Mouse (Mus musculus): ENCODE data around the gene Ugt1a7c.
"Not testable (repeated sequence)": the region's sequence is repeated elsewhere in the genome, so short reads cannot be mapped to it uniquely, and the experiment has no call there.

Ugt1a7c gene

DNA sequence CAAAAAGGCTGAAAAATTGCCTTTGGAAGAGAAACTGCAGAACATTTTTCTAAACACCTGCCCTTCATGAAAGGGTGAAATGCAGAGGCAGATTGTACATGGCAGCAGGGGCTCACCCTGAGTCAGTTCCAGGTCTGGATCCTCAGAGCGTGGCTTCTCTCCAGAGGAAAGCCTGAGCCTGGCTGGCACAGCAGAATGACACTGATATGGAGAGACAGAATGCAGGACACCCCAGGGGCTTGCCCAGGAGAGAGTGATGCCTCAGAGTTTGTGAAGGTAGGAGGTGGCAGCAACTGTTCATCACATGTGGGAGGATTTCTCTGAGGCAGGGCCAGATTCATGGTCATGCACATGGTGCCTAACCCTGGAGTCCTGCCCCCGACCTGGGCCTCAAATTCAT, 105.1 kb downstream of the Ugt1a7c start:
- DNase-seq = peak; percentile 47 to 49

- DNase-seq = no peak
Measured at GRCm38 (mm10) chr1:88200456-88200855, 105.6 kb downstream of the Ugt1a7c start, which contains the start of gene Ugt1a2. Ugt1a2 (plus strand) TSS chr1:88200601.

DNA sequence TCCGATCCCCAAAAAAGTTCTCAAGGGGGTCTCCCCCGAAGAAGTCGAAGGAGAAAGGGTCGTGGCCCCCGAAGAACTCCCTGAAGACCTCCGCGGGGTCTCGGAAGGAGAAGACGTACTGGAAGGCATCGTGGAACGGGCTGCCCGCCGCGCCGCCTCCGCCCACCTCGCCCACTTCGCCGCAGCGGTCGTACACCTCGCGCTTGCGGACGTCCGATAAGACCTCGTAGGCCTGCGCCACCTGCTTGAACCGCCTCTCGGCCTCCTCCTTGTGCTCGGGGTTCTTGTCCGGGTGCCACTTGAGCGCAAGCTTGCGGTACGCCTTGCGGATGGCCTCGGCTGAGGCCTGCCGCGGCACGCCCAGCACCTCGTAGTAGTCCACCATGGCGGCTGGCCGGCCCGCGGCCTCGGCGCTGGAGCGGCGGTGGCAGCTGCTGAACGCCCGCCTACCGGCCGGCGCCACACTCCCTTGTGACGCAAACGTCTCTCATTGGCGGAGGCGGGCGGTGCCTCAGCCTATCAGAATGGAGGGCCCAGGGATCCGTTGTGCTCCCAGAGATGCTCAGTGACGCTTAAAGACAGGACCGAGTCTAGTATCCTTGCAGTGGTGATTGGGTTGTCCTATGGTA, 110.5 kb downstream of the Ugt1a7c start, which contains the start of gene Dnajb3:
TSS of gene Dnajb3 (minus strand) at position 489 of the 629 bp plus-strand sequence.
- DNase-seq = peak; percentile 84 to 87

DNA sequence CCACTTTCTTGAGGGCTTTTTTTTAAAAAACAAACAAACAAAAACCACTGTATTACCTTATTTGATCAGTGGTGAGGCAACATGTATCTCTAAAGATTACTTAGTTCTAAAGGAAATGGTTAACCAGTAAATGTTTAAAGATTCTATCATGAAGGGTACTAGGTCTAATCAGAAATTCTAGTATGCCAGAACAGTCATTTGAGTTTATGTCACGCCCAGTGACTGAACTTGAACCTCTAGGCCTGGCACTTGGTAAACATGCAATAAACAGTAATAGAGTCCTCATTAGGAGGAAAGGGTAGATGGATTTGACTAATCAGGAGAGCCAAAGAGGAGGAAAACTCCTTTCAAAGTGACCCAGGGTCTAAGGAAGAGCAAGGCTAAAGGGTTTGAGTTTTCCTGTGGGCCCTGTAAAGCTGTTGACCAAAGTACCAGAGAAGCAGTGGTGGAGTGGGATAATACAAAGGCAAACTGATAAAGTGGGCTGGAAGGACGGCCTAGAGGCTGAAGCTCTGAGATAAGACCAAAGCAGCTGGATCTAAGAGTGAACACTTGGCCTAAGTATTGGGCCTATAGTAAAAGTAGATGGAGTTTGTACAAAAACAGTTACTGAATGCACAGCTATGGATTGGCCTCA, 112.1 kb downstream of the Ugt1a7c start:
- DNase-seq = no peak

DNA sequence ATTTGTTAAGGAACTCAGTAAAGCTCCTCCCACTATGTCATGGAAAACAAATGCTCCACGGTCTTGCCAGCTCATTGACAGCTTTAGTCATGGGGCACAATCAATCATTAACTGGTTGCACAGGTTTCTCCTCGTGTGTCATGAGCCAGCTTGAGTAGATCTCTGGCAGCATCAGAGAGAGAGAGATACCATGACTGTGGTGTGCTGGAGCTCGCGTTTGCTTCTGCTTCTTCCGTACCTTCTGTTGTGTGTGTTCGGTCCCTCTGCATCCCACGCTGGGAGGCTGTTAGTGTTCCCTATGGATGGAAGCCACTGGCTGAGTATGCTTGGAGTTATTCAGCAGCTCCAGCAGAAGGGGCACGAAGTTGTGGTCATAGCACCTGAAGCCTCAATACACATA, 117.0 kb downstream of the Ugt1a7c start, which contains the start of gene Ugt1a1:
TSS of gene Ugt1a1 (plus strand) at position 148 of the 400 bp plus-strand sequence.
- no peak for DNase-seq

GRCm38 (mm10) chr1:88212341-88213045, 117.6 kb downstream of the Ugt1a7c start:
- DNase-seq = no peak

DNA sequence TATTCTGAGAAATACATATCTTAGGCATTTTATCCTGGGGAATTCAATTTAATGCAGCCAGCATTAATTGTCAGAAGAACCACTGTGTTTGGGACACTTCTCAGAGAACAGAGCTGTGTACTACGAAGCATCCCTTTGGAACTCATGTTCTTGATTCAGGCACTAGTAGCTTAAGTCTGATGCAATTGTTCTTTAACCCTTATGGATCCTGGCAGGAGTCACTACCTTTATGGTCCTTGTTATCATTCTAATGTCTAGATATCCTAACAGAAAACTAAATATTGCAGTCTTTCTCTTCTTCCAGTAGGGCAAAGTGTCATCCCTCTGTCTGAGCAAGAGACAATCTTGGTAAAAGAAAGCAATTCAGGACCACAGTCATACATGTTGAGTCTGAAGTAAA, 118.2 kb downstream of the Ugt1a7c start:
- no peak for DNase-seq

DNA sequence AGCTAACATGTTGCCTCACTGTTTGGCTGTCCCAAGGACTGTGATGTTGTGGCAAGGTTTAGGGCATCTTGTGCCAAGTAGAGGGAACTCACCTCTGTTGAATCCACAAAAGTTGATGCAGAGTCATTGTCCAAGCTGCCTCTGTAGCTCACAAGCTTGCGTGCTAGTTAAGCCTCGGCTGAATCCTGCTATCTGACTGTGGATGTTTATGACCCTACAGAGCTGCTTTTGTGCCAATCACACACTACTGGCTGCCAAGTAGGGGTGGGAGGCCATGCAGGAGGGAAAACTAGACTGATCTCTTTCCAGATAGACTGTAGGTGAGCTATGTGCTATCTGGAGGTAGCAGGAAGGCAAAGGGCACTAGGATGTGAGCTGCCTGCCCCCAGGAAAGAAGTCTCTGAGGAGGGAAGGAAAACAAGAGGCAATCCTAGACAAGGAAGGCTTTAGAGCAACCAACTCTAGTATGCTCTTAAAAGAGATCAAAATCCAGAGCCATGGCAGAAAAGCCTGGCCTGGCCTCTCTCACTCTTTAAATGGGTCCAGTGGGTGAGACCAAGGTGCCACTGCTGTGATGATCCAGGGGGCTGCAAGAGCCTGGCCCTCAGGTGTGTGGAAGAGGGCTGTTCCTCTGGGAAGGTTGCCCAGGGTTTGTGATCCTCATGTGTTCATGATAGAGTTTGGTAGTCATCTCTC, 119.1 kb downstream of the Ugt1a7c start:
- DNase-seq = no peak

DNA sequence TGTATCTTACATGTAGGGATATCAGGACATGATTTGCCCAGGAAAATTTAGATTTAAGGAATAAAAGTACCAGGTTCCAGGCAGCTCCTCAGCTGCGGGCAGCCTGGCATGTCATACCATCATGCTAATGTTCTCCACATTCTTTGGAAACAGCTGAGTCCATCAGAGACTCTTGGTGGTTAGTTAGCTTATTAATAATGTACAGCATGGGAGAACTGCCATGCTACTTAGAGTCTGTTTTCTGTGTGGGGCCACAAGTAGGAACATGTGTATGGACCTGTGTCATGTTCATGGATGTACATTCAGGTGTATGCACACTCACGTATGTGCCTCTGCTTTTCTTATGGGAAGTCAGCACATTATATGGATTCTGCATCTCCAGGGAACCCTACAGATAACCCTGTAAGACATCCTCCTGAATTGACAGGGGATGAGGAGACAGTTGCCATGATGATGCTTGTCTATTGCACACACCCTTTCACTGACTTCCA, 119.6 kb downstream of the Ugt1a7c start:
- DNase-seq = no peak

DNA sequence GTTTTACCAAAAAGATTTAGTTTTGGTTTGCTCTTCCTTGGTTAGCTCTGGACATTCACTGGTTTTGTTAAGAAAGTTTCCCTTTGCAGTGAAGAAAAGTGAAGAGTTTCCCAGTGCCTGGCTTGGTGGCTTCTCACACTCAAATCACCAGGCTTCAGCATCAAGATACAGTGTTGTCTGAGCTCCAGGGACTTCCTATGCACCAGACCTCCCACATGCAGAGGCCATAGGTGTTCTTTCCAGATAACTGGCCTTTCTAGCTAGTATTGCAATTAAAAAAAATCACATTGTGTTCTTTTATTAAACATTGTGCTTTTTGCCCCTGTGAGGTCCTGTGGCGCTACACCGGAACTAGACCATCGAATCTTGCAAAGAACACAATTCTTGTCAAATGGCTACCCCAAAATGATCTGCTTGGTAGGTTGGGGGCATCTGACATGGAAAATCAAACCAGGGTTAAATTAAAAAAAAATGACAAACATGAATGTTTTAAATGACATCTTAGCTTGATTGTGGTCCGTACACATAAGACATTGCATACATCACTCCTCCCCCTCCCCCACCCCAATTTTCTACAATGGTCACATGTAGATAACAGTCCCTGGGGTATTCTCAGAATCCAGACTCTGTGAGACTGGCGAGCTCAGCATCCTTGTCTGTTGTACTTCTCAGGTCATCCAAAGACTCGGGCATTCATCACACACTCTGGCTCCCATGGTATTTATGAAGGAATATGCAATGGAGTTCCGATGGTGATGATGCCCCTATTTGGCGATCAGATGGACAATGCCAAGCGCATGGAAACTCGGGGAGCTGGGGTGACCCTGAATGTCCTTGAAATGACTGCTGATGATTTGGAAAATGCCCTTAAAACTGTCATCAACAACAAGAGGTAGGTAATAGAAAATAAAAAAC, 120.9 kb downstream of the Ugt1a7c start:
- DNase-seq = no peak

DNA sequence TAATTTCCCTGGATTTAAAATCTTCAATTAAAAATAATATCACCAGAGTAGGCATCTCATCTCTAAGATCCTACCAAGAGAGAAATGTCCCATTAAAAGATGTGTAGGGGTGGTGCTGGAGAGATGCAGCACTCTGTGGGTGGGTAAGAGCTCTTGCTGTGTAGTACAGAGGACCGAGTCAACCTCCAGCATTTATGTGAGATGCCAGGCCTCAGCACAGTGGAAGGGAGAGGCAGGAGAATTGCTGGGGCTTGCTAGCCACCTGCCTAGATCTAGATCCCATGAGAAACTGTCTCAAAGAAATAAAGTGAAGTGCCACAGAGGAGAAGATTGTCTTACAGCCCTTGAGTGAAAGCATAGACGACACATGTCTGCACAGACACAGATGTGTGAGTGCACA, 121.7 kb downstream of the Ugt1a7c start:
- DNase-seq = no peak

DNA sequence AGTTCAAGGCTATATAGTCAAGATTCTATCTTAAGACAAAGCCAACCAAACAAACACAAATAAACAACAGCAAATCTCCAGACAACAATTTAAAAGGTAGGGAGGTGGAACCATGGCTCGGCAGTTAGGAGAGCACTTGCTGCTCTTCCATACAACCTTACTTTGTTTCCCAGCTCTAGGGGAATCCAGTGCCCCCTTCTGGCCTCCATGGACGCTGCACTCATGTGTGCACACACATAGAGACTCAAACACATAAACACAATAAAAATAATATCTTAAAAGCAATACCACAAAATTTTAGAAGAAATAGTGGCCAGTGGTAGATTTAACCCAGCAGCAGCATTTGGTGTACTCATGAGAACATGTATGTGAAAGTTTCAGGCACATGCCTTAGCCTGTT, 122.3 kb downstream of the Ugt1a7c start:
- no peak for DNase-seq

DNA sequence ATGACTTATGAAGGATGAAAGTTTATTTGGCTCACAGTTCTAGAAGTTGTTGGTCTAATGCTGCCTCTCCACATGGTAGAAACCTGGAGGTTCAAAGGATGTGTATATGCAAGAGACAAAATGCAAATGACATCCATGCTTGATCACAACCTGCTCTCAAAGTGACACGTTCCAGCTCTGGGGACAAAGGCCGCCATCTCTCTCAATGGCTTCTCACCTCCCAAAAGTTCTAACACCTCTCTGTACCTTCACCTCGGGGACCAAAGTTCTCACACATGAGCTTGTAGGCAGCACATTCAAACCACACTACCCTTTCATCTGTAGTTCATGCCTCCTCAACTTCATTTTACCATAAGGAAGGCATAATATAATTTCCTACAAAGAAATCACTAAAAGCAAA, 122.7 kb downstream of the Ugt1a7c start:
- no peak for DNase-seq

GRCm38 (mm10) chr1:88218051-88218450, 123.2 kb downstream of the Ugt1a7c start:
- no peak for DNase-seq

DNA sequence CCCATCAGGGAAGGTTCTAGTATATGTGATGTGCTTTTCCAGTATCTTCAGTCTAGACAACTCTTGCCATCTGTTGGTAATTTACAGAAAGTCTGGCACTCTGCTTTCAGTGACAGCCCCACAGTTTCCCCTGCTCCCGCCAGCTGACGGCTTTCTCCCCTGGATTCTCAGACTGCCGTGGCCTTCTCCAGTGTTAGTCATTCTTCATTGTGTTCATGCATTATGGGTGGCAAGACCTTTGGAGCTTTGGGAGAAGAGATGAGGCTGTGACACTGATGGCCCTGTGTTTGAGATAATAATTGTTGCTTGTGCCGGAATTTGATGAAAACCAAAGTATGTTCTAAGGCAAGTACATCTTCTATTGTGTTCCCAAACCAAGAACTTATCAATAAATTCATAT, 123.7 kb downstream of the Ugt1a7c start:
- no peak for DNase-seq

- DNase-seq = no peak
Measured at GRCm38 (mm10) chr1:88219054-88219453, 124.2 kb downstream of the Ugt1a7c start.

GRCm38 (mm10) chr1:88220336-88220735, 125.5 kb downstream of the Ugt1a7c start:
- DNase-seq = no peak

- no peak for DNase-seq
Measured at GRCm38 (mm10) chr1:88222216-88222615, 127.4 kb downstream of the Ugt1a7c start.

GRCm38 (mm10) chr1:88223011-88223515, 128.2 kb downstream of the Ugt1a7c start:
- DNase-seq = not testable (repeated sequence)

DNA sequence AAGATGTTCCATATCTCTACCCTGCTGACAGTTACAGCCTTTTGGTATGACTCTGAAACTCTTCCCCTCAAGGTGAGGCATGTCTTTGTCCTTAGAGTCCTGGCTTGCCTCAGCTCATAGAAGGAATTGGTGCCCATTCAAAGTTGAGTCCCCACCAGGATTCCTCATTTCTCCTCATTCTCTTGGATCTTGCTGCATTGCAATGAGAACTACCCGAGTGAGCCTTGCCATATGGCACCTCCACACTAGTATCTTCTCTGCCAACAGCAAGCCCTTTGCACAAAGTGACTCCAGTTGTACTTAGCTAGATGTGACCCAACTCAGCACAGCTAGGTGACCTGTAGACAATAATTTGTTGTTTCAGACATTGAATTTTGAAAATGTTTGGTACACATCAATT, 128.7 kb downstream of the Ugt1a7c start:
- DNase-seq = no peak

DNA sequence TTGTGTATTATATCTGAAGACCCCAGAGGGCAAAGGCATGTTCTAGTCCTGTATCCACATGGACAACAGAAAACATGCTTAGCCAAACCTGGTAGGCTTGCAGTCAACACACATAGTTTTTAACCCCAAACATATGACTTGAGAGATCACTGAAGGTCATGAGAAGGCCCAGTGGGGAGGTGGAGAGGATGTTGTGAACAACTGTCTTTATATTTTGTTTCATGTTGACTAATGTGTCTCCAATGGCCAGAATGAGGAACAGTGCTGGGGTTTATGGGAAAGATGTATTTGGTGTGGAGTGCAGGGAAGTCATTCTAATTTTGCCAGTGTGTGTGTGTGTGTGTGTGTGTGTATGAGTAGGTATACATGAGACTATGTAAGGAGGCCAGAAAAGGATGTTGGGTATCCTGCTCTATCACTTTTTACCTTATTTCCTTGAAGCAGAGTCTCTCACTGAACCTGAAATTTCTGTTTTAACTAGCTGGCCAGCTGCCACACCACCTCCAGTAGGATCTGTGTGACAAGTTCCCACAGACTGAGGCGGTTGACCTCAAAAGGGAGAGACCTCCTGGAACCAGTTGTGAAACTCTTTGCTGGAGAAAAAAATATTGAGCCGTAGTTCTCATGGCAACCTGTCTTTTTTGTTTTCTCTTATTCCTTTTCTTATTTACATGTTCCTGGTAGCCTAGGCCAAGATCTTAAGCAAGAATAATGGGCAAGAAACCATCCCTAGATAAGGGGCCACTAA, 129.3 kb downstream of the Ugt1a7c start:
- no peak for DNase-seq
